Mouse (Mus musculus): ENCODE measurements around the gene Uts2. TPM values are rescaled to one million over a fixed set of nuclear protein-coding genes. Genes with fewer than 3 reads are reported as not detected.

Uts2 gene
- polyA plus RNA-seq, 1 experiment from 2014 or later: not detected

Other genes with a start within 250 kb of the Uts2 start
- gene Errfi1, start 143.2 kb upstream of the Uts2 start, polyA plus RNA-seq (2014; fragmentation: Nextera tagmentation; extraction: Ambion mirVana): 62.4 and 63.7 TPM in 2 replicates
- gene Park7, start 82.7 kb upstream of the Uts2 start, polyA plus RNA-seq (2014; fragmentation: Nextera tagmentation; extraction: Ambion mirVana): 417 and 424 TPM in 2 replicates
- gene Tnfrsf9, start 82.5 kb upstream of the Uts2 start, polyA plus RNA-seq (2014; fragmentation: Nextera tagmentation; extraction: Ambion mirVana): 0.20 and 0.39 TPM in 2 replicates
- gene Per3, start 47.6 kb downstream of the Uts2 start, polyA plus RNA-seq (2014; fragmentation: Nextera tagmentation; extraction: Ambion mirVana): 4.9 and 5.0 TPM in 2 replicates
- 66.1 and 72.8 TPM in 2 replicates for gene Vamp3, start 60.9 kb downstream of the Uts2 start, polyA plus RNA-seq (2014; fragmentation: Nextera tagmentation; extraction: Ambion mirVana)
- 0.54 TPM in 1 of 2 replicates, not detected in the other for gene Gm13090, start 92.5 kb downstream of the Uts2 start, polyA plus RNA-seq (2014; fragmentation: Nextera tagmentation; extraction: Ambion mirVana)